Mouse (Mus musculus): ENCODE measurements around the gene Twf2. TPM values are rescaled to one million over a fixed set of nuclear protein-coding genes. Genes with fewer than 3 reads are reported as not detected.

The Twf2 gene
- total and polyA plus RNA-seq, 3 experiments = 182 to 251 (median 219) TPM

- Histone ChIP-seq H3K4me3 (peak overlapping the region; percentile 86), H3K9ac (ENCODE audit: low read depth, low read length) (no peak overlapping the region), H3K36me3 (ENCODE audit: control insufficient read depth, insufficient read depth, low read length) (peaks cover 39% of the 10 kb centered on the region), H3K27me3 (ENCODE audit: control insufficient read depth, insufficient read depth, low read length) (no peaks in the 10 kb centered on the region), H3K27ac (peak overlapping the region; percentile 95), H3K4me1 (ENCODE audit: control insufficient read depth, insufficient read depth, low read length) (peaks cover 13% of the 10 kb centered on the region), H3K79me2 (replicated peaks; ENCODE audit: control insufficient read depth, insufficient read depth, low read length) (peaks cover 5% of the 10 kb centered on the region)
- TF ChIP-seq POLR2A (IDR thresholded peaks at IDR 0.05; ENCODE audit: insufficient read depth, low read depth, low read length) = no peak
- no peak for TF ChIP-seq CTCF (IDR thresholded peaks at IDR 0.05)
- no peak for TF ChIP-seq EP300 (IDR thresholded peaks at IDR 0.05; ENCODE audit: insufficient read depth, low read depth, low read length)
- WGBS = 4% methylated on average over 3 of the region's 3 CpGs
- intact Hi-C loops (cut with DNase I) = loop anchor here (5.0 to 10.0 kb wide), 2 partner anchors 40 to 262 kb away; partner anchors contain the start of gene Acy1
- no peak for DNase-seq
Measured at GRCm38 (mm10) chr9:106172527-106172926, 30.4 kb upstream of the Twf2 start.

- H3K4me1 ChIP-seq (ENCODE audit: control insufficient read depth, insufficient read depth, low read length) = peaks cover 15% of the 10 kb centered on the region
- H3K27ac ChIP-seq = no peak overlapping the region; the same call in 1 of the 2 replicates
- H3K79me2 ChIP-seq (replicated peaks; ENCODE audit: control insufficient read depth, insufficient read depth, low read length) = peaks cover 5% of the 10 kb centered on the region
- H3K9ac ChIP-seq (ENCODE audit: low read depth, low read length) = no peak overlapping the region
- no peak overlapping the region for H3K4me3 ChIP-seq
- no peak for TF ChIP-seq CTCF (IDR thresholded peaks at IDR 0.05)
- WGBS = 32% methylated on average over 2 of the region's 2 CpGs
- intact Hi-C loops (cut with DNase I) = loop anchor here (5.0 to 10.0 kb wide), 2 partner anchors 39 to 261 kb away; partner anchors contain the start of gene Acy1
- no peaks in the 10 kb centered on the region for H3K27me3 ChIP-seq (ENCODE audit: control insufficient read depth, insufficient read depth, low read length)
- no peak for DNase-seq
- peaks cover 45% of the 10 kb centered on the region for H3K36me3 ChIP-seq (ENCODE audit: control insufficient read depth, insufficient read depth, low read length)
Measured at GRCm38 (mm10) chr9:106173363-106173762, 29.5 kb upstream of the Twf2 start.

- no peak overlapping the region for H3K9ac ChIP-seq (ENCODE audit: low read depth, low read length)
- peaks cover 8% of the 10 kb centered on the region for H3K79me2 ChIP-seq (replicated peaks; ENCODE audit: control insufficient read depth, insufficient read depth, low read length)
- H3K27me3 ChIP-seq (ENCODE audit: control insufficient read depth, insufficient read depth, low read length) = no peaks in the 10 kb centered on the region
- no peak overlapping the region for H3K4me3 ChIP-seq
- H3K4me1 ChIP-seq (ENCODE audit: control insufficient read depth, insufficient read depth, low read length) = peaks cover 14% of the 10 kb centered on the region
- WGBS = 19% methylated on average over 3 of the region's 3 CpGs
- intact Hi-C loops (cut with DNase I) = loop anchor here (10.0 kb wide), 1 partner anchor 259 kb away; the partner anchor contains the start of gene Acy1
- no peak for DNase-seq
- no peak for TF ChIP-seq CTCF (IDR thresholded peaks at IDR 0.05)
- no peak for TF ChIP-seq POLR2A (IDR thresholded peaks at IDR 0.05; ENCODE audit: insufficient read depth, low read depth, low read length)
- TF ChIP-seq EP300 (IDR thresholded peaks at IDR 0.05; ENCODE audit: insufficient read depth, low read depth, low read length) = no peak
- peaks cover 60% of the 10 kb centered on the region for H3K36me3 ChIP-seq (ENCODE audit: control insufficient read depth, insufficient read depth, low read length)
- H3K27ac ChIP-seq = no peak overlapping the region
Measured at GRCm38 (mm10) chr9:106175552-106176200, 27.2 kb upstream of the Twf2 start.

- no peaks in the 10 kb centered on the region for H3K27me3 ChIP-seq (ENCODE audit: control insufficient read depth, insufficient read depth, low read length)
- no peak overlapping the region for H3K9ac ChIP-seq (ENCODE audit: low read depth, low read length)
- no peak for DNase-seq
- TF ChIP-seq EP300 (IDR thresholded peaks at IDR 0.05; ENCODE audit: insufficient read depth, low read depth, low read length) = no peak
- WGBS = 62% methylated on average over 5 of the region's 5 CpGs
- peaks cover 14% of the 10 kb centered on the region for H3K4me1 ChIP-seq (ENCODE audit: control insufficient read depth, insufficient read depth, low read length)
- H3K36me3 ChIP-seq (ENCODE audit: control insufficient read depth, insufficient read depth, low read length) = peaks cover 65% of the 10 kb centered on the region
- no peak overlapping the region for H3K27ac ChIP-seq
- H3K79me2 ChIP-seq (replicated peaks; ENCODE audit: control insufficient read depth, insufficient read depth, low read length) = peaks cover 9% of the 10 kb centered on the region
- intact Hi-C loops (cut with DNase I) = loop anchor here (10.0 kb wide), 1 partner anchor 258 kb away; the partner anchor contains the start of gene Acy1
- no peak overlapping the region for H3K4me3 ChIP-seq
Measured at GRCm38 (mm10) chr9:106176769-106177168, 26.1 kb upstream of the Twf2 start.

GRCm38 (mm10) chr9:106177799-106178198, 25.1 kb upstream of the Twf2 start:
- no peak overlapping the region for H3K27ac ChIP-seq

GRCm38 (mm10) chr9:106179454-106179853, 23.5 kb upstream of the Twf2 start:
- peaks cover 12% of the 10 kb centered on the region for H3K79me2 ChIP-seq (replicated peaks; ENCODE audit: control insufficient read depth, insufficient read depth, low read length)
- H3K27ac ChIP-seq = no peak overlapping the region
- no peak for DNase-seq
- WGBS = 66% methylated on average over 2 of the region's 2 CpGs
- no peaks in the 10 kb centered on the region for H3K27me3 ChIP-seq (ENCODE audit: control insufficient read depth, insufficient read depth, low read length)
- no peak overlapping the region for H3K4me3 ChIP-seq
- H3K4me1 ChIP-seq (ENCODE audit: control insufficient read depth, insufficient read depth, low read length) = peaks cover 11% of the 10 kb centered on the region
- peaks cover 66% of the 10 kb centered on the region for H3K36me3 ChIP-seq (ENCODE audit: control insufficient read depth, insufficient read depth, low read length)
- intact Hi-C loops (cut with DNase I) = loop anchor here (10.0 kb wide), 1 partner anchor 255 kb away; the partner anchor contains the start of gene Acy1
- TF ChIP-seq EP300 (IDR thresholded peaks at IDR 0.05; ENCODE audit: insufficient read depth, low read depth, low read length) (no peak), CTCF (IDR thresholded peaks at IDR 0.05) (no peak)
- no peak overlapping the region for H3K9ac ChIP-seq (ENCODE audit: low read depth, low read length)

More at GRCm38 (mm10) chr9:106177799-106178198, 25.1 kb upstream of the Twf2 start:
- TF ChIP-seq CTCF (IDR thresholded peaks at IDR 0.05) = no peak
- TF ChIP-seq EP300 (IDR thresholded peaks at IDR 0.05; ENCODE audit: insufficient read depth, low read depth, low read length) = no peak
- TF ChIP-seq POLR2A (IDR thresholded peaks at IDR 0.05; ENCODE audit: insufficient read depth, low read depth, low read length) = no peak
- Histone ChIP-seq H3K4me1 (ENCODE audit: control insufficient read depth, insufficient read depth, low read length) (peaks cover 14% of the 10 kb centered on the region), H3K27me3 (ENCODE audit: control insufficient read depth, insufficient read depth, low read length) (no peaks in the 10 kb centered on the region), H3K4me3 (no peak overlapping the region), H3K9ac (ENCODE audit: low read depth, low read length) (no peak overlapping the region), H3K36me3 (ENCODE audit: control insufficient read depth, insufficient read depth, low read length) (peaks cover 72% of the 10 kb centered on the region), H3K79me2 (replicated peaks; ENCODE audit: control insufficient read depth, insufficient read depth, low read length) (peaks cover 12% of the 10 kb centered on the region)
- WGBS = 74% methylated on average over 6 of the region's 6 CpGs
- intact Hi-C loops (cut with DNase I) = loop anchor here (10.0 kb wide), 1 partner anchor 257 kb away; the partner anchor contains the start of gene Acy1
- DNase-seq = no peak
